Mouse (Mus musculus) v-Abl transformed pro-B cells (cell line): ENCODE data around the gene Luc7l3.

Source experiments
- in situ Hi-C, 2 experiments: fragments of 400-800 bp; cut with MboI; formaldehyde crosslinking; loops; one replicate each; pipeline ENCODE4 v1.15.1; 2025; ENCODE audit not compliant: unreplicated experiment in 2 of 2

Gene Luc7l3

DNA sequence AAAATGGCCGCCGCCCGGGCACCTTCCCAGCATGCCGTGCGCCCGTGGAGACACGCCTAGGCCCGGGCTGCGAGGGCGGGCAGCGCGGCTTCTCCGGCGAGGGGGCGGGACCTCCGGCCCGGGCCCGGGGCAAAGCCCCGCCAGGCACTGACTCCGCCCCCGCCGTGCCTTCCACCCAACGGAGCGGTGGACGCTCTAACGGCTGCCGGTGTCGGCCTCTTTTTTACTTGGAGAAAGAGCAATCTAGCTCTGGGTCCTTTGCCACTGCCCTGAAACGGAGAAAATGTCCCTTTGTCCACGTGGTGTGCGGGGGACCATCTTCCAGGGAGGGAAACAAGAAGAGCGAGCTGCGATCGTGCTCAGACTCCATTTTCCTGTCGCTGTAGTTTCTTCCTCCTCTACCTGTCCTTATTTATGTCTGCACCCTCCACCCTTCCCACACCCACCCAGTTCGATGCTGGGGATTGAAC, at the start of gene Luc7l3:
Gene Luc7l3, minus strand, starts transcription at position 58 of the 470 bp plus-strand sequence.
- in situ Hi-C loops = loop anchor here in 1 of 2 experiments (25.0 kb wide), 1 partner anchor 360 kb away; the partner anchor contains the start of genes Gm20390, Nme1 and Nme2

DNA sequence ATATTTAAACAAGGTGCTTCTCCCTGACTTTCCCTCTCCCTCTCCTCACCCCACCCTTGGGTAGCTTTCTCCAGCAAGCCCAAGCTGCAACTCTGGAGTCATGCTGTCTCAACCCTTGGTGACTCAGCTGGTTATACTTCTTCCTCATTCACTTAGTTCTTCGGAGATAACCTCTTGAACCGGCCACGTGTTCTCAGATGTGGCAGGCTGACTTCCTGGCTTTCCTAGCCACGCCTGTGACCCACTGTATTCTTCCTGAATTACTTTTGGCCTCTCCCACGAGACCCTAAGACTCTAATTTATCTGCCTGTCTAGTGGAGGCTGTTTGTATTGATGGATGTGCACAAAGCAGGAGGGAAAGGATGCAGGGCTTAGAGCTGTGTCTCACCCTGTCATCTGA, 49.0 kb upstream of the Luc7l3 start:
- in situ Hi-C loops = no loop called here

DNA sequence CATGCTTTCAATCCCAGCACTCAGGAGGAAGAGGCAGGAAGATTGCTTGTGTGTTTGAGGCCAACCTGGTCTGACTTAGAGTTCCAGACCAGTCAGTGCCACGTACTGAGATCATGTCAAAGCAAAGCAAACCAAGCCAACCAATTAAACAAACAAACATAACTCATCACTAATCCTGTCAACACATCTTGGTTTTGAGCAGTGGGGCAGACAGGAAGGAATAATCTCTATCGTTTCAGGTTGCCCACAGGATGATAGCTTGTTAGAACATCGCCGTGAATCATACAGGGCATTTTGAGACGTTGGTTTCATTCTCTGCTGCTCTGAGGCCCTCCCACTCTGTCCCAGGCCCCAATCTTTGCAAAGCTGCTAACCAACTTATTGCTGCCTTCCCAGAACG, 48.2 kb upstream of the Luc7l3 start:
- in situ Hi-C loops = no loop called here

DNA sequence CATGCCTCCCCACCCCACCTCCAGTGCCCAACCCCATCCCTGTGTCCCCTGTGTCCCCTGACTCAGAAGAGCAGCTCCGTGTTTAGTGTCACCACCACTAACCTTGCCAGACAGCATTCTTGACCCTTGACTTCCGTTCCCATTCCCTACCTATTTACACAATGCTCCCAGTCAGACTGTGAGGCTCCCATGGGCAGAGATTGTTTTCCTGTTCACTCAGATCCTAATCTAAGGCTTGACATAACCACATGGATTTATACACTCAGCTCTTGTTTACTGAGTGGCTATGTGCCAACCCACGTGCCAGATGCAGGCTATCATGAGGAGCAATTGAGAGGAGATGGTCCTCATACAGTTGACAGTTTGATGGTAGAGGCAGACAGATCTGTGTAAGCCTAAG, 43.6 kb upstream of the Luc7l3 start:
- in situ Hi-C loops = no loop called here

DNA sequence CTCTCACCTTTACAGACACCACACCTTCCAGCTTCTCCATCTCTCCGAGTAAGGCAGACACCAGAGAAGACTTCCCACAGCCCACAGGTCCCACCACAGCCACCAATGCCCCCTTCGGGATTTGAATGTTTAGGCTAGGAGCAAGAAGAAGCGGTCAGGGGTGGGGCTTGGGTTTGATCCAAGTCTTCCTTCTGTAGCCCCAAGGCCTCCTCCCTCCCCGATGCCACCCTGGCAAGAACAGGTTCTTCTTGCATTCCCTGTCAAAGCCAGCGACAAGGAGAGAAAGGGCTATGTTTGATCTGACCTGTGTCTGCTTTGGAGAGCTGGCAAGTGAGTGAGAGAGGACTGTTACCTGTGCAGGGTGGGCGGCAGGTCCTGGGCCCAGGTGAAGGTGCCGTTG, 41.9 kb upstream of the Luc7l3 start:
- in situ Hi-C loops = no loop called here

GRCm38 (mm10) chr11:94362101-94362500, 40.3 kb upstream of the Luc7l3 start:
- in situ Hi-C loops = no loop called here

DNA sequence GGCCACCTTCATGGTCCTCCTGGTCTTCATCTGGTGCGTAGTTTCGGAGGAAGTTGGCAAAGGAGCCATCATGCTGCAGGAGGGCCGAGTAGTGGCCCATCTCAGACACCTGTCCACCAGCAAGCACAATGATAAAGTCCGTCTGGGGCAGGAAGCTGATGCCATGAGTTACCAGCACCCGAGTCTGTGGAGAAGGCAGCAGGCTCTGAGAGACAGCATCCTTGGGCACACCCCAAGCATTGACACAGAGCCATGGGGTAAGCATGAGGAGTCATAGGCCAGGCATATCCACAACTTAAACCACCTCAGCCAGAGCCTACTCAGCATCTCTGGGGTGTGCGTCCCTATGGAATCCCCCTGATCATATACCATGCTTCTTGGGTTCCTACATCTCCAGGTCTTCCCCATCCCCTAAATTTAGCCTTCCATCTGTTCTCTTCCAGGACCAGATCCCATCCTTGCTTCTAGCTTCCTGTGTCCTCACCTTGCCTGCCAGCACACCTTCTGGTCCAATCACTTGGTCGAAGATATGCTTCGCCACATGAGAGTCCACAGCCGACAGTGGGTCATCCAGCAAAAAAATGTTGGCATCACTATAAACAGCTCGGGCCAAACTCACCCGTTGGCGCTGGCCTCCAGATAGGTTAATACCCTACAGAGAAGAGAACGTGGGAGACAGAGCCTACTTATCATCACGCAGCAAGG, 39.5 kb upstream of the Luc7l3 start:
- in situ Hi-C loops = no loop called here

- in situ Hi-C loops = no loop called here
Observed at GRCm38 (mm10) chr11:94359168-94359567, 37.4 kb upstream of the Luc7l3 start.

DNA sequence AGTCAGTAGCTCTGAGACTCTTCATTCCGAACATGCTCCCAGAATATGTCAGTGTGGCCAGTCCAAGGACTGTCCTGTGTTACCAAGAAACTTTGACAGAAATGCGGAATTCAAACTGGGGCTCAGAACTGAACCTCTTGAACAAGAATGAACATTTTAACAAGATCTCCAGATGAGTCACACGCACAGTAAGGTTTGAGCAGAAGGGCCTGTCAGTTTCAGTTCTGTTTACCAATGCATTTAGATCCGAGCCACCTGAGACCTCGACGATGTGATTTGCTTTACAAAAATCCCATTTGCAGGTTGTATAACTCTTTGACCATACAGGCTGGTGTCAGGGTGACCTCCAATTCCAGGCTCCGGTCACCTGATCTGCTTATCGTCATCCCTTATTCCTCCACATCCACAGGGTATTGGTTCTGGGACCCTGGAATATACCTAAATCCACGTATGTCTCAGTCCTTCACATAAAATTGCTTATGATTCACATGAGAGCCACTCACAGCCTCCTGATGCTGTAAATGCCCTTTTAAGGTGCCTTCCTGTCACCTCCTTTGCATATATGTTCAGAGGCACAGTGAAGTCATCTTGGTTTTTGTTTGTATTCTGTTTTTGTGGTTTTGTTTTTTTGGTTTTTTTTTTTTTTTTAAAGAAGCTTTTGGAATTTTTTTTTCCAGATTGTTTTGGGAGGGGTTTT, 33.9 kb upstream of the Luc7l3 start:
- in situ Hi-C loops = no loop called here

- in situ Hi-C loops = no loop called here
Observed at GRCm38 (mm10) chr11:94351094-94351493, 29.3 kb upstream of the Luc7l3 start.

DNA sequence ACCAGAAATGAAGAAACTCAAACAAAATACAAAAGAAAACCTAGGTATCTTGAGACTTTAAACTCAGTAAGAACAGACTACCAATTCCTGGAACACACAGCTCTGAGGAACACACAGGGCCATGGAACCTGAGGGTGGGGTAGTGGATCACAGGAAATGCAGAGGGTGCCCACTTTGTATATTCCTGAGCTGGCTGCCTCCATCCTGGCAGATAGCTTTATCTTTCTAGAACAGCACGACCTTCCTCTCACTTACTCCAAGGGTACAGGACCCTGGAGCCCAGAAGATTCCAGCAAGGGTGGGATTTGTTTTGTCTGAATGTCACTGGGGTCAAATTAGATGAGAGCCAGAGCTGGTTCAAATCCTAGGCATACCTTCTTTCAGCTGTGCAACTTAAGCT, 28.5 kb upstream of the Luc7l3 start:
- in situ Hi-C loops = no loop called here

- in situ Hi-C loops = no loop called here
Observed at GRCm38 (mm10) chr11:94349839-94350238, 28.1 kb upstream of the Luc7l3 start.

- in situ Hi-C loops = no loop called here
Observed at GRCm38 (mm10) chr11:94347063-94347575, 25.3 kb upstream of the Luc7l3 start.

DNA sequence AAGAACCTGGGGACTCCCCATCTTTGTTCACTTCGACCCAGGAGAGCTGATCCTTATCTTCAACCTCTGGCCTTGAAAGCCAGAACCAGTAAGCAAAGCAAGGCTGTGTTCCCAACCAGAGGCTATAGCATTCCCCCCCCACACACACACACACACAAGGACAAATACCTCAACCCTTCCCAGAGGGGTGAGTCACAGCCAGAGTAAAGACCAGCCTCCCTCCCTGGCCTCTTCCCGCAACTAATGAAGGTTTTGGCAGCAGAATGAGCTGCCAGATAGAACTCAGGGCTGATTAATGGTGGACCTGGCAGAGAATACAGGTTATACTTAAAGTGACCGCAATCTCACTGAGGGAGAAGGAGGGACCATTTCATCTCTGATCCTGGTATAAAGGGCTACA, 24.8 kb upstream of the Luc7l3 start:
- in situ Hi-C loops = no loop called here

GRCm38 (mm10) chr11:94345926-94346325, 24.1 kb upstream of the Luc7l3 start:
- in situ Hi-C loops = no loop called here

DNA sequence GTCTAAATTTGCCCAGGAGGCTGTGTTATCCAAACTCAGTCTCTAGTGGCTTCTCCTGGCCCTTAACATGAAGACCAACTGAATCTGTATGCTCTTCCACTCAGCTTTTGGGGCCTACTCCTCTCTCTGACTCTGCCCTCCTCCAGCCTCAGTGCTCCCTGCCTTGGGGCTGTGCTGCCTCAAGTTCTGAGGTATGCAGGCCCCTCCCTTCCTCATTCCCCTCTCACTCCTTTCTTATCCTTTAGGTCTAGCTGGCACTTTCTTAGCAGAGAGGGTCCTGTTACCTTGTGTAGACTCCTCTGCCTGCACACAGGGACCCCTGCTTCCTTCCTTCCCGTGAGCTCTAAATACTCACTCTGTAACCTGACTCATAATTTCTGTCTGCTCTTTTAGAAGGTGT, 22.7 kb upstream of the Luc7l3 start:
- in situ Hi-C loops = no loop called here

- in situ Hi-C loops = no loop called here
Observed at GRCm38 (mm10) chr11:94343955-94344358, 22.2 kb upstream of the Luc7l3 start.

GRCm38 (mm10) chr11:94342114-94342905, 20.5 kb upstream of the Luc7l3 start:
- in situ Hi-C loops = no loop called here

DNA sequence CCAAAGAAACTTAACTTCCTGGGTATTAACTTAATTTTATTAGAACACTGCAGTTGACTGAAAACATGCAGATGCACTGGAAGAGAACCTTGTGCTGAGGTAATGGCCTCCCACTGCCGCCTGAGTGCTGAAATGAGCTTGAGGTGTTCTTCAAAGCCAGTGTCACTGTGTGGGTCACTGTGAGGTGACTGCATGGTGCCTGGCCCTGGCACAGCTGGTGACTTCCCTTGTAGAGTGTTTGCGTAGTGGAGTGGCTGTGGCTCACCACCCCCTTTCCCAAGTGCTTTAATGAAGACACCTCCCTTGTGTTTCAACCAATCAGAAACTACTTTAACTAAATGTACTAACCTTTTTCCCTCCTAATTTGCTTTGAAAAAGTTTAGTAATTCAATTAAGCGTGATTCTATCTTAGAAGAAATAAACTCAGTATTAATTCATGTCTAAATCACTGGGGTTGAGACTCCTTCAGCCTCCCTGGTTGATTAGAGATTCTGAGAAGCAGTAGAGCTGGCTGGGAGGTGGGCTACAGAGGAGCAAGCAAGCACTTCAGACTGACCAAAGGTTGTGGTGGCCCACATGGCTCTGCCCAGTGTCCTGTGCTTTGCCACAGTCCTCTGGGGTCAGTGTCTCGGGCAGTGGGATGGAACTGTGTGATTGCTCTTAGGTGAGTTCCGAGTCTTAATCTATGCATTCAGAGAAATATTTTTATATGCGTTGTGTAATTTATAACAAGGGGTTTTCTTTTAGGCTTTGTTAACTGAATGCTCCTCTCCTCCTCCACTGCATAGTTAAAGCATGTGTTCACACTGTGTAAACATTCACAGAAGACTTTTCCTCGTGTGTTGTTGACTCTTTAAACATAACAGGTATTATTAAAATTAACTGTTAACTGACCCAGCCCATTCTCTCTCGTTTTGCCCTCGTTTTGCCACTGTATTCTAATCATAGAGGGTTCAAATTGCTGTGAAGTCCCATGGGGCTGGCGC, 19.5 kb upstream of the Luc7l3 start:
- in situ Hi-C loops = no loop called here
